ENCODE assay signal across 11 mouse cellular contexts in genomic region chr15:9078481-9079300, GRCm38 (mm10). TPM values are rescaled to one million over a fixed set of nuclear protein-coding genes. Genes with fewer than 3 reads are reported as not detected.
DNase-seq lines count a peak whose midpoint lies in the region; ATAC-seq and TF ChIP-seq lines count a peak whose summit lies in the region.
"Had no signal": no experiment of that assay in that cellular context is flagged by ENCODE, and none has a peak within 500 bp of the region (broad histone marks: within the 10 kb centered on the region; RNA-seq: fewer than 3 reads in every experiment).

No protein-coding gene starts in this region.

- no peak overlapping the region for H3K4me3 ChIP-seq in lung, embryonic 16.5 days (ENCODE audit: low read length)
- no peak overlapping the region for H3K4me3 ChIP-seq in embryonic facial prominence, embryonic 14.5 days (ENCODE audit: low read depth, low read length)
- no peak overlapping the region for H3K4me3 ChIP-seq in intestine, embryonic 14.5 days (ENCODE audit: low read depth, low read length)
- H3K4me3 ChIP-seq in small intestine, adult 2 months (ENCODE audit: low read depth, low read length) = no peak overlapping the region
- H3K4me3 ChIP-seq: myocyte had no signal

- H3K27ac ChIP-seq in lung, embryonic 16.5 days (ENCODE audit: low read length) = peak overlapping the region; percentile 67
- H3K27ac ChIP-seq in embryonic facial prominence, embryonic 14.5 days (replicated peaks; ENCODE audit: low read depth, low read length) = 0 out of 2 replicates have a peak overlapping the region, but pooled peaks have one; percentile 1
- H3K27ac ChIP-seq in intestine, embryonic 14.5 days (ENCODE audit: low read depth) = peak overlapping the region; percentile 27; the same call in 1 of the 2 replicates
- H3K27ac ChIP-seq in small intestine, adult 2 months (ENCODE audit: insufficient read depth, low read depth, low read length) = peak overlapping the region; percentile 9; the same call in 1 of the 2 replicates

- DNase-seq in lung, postnatal 36 days = no peak
- DNase-seq in embryonic facial prominence, embryonic 14.5 days (ENCODE audit: low spot score) = no peak
- DNase-seq in intestine, embryonic 14.5 days (ENCODE audit: low spot score) = no peak
- DNase-seq in thymus, postnatal 25 days = no peak
- DNase-seq in left cerebral cortex, postnatal 14 days (ENCODE audit: low spot score in 2 of 2) = no peak
- DNase-seq in frontal cortex, postnatal 14 days (ENCODE audit: low spot score in 2 of 2) = no peak
- DNase-seq: cerebellum, postnatal 14 days had no signal

- H3K9me3 ChIP-seq in lung, embryonic 16.5 days (ENCODE audit: control insufficient read depth, low read length) = no peaks in the 10 kb centered on the region
- no peaks in the 10 kb centered on the region for H3K9me3 ChIP-seq in embryonic facial prominence, embryonic 14.5 days (ENCODE audit: control insufficient read depth, low read length)
- no peaks in the 10 kb centered on the region for H3K9me3 ChIP-seq in intestine, embryonic 14.5 days (ENCODE audit: control insufficient read depth, low read length)

- intact Hi-C loops in left cerebral cortex, postnatal 14 days (cut with DNase I) = no loop called here

- ATAC-seq in lung, embryonic 16.5 days (ENCODE audit: low read depth) = peak; percentile 51
- ATAC-seq in embryonic facial prominence, embryonic 14.5 days (ENCODE audit: low read depth) = no peak
- ATAC-seq in intestine, embryonic 14.5 days (replicated peaks; ENCODE audit: low FRiP score, low TSS enrichment, low read depth) = peak; percentile 36; the same call in 1 of the 2 replicates
- ATAC-seq: Patski had no signal

- no peak overlapping the region; the same call in 1 of the 2 replicates for H3K9ac ChIP-seq in lung, embryonic 16.5 days (ENCODE audit: low read length)
- no peak overlapping the region; the same call in 1 of the 2 replicates for H3K9ac ChIP-seq in embryonic facial prominence, embryonic 14.5 days (ENCODE audit: low read depth, low read length)
- H3K9ac ChIP-seq in intestine, embryonic 14.5 days (ENCODE audit: low read length) = no peak overlapping the region

- no peaks in the 10 kb centered on the region for H3K27me3 ChIP-seq in lung, embryonic 16.5 days (ENCODE audit: control insufficient read depth, insufficient read depth, low read depth, low read length)
- H3K27me3 ChIP-seq in embryonic facial prominence, embryonic 14.5 days (replicated peaks; ENCODE audit: control insufficient read depth, insufficient read depth, low read length) = no peaks in the 10 kb centered on the region
- H3K27me3 ChIP-seq in intestine, embryonic 14.5 days (replicated peaks; ENCODE audit: control insufficient read depth, insufficient read depth, low read length) = no peaks in the 10 kb centered on the region
- H3K27me3 ChIP-seq in small intestine, adult 2 months (ENCODE audit: control insufficient read depth, insufficient read depth, low read length) = no peaks in the 10 kb centered on the region
- H3K27me3 ChIP-seq: Patski had no signal

- H3K4me1 ChIP-seq in lung, embryonic 16.5 days (replicated peaks; ENCODE audit: control insufficient read depth, insufficient read depth, low read length) = peaks cover 42% of the 10 kb centered on the region
- peaks cover 17% of the 10 kb centered on the region for H3K4me1 ChIP-seq in embryonic facial prominence, embryonic 14.5 days (ENCODE audit: control insufficient read depth, insufficient read depth, low read length)
- peaks cover 36% of the 10 kb centered on the region for H3K4me1 ChIP-seq in intestine, embryonic 14.5 days (replicated peaks; ENCODE audit: control insufficient read depth, insufficient read depth, low read length)
- peaks cover 12% of the 10 kb centered on the region; the same call in 1 of the 2 replicates for H3K4me1 ChIP-seq in small intestine, adult 2 months (ENCODE audit: control insufficient read depth, insufficient read depth, insufficient read length, low read length)

- H3K4me2 ChIP-seq in lung, embryonic 16.5 days (ENCODE audit: low read depth, low read length) = peak overlapping the region; percentile 17; the same call in 1 of the 2 replicates
- H3K4me2 ChIP-seq in embryonic facial prominence, embryonic 14.5 days (ENCODE audit: low read depth, low read length) = no peak overlapping the region
- H3K4me2 ChIP-seq in intestine, embryonic 14.5 days (ENCODE audit: low read length) = no peak overlapping the region; the same call in 1 of the 2 replicates

- TF ChIP-seq CTCF in small intestine, adult 2 months (IDR thresholded peaks at IDR 0.05; ENCODE audit: extremely low read depth, insufficient read length, insufficient replicate concordance, low read depth, low read length) = no peak

- TF ChIP-seq POLR2A in small intestine, adult 2 months (IDR thresholded peaks at IDR 0.05; ENCODE audit: low read depth, low read length) = no peak

- 39% methylated on average over 12 of the region's 12 CpGs for WGBS in lung, embryonic 16.5 days
- WGBS in embryonic facial prominence, embryonic 14.5 days = 70% methylated on average over 12 of the region's 12 CpGs
- WGBS in intestine, embryonic 14.5 days = 66% methylated on average over 12 of the region's 12 CpGs
- 32% methylated on average over 12 of the region's 12 CpGs for WGBS in small intestine, adult 2 months

- H3K36me3 ChIP-seq in lung, embryonic 16.5 days (ENCODE audit: control insufficient read depth, insufficient read depth, low read length) = no peaks in the 10 kb centered on the region
- H3K36me3 ChIP-seq in embryonic facial prominence, embryonic 14.5 days (ENCODE audit: control insufficient read depth, insufficient read depth, low read length) = 0 out of 2 replicates have a peak, but pooled peaks cover 6% of the 10 kb centered on the region
- H3K36me3 ChIP-seq in intestine, embryonic 14.5 days (ENCODE audit: control insufficient read depth, insufficient read depth, low read length) = no peaks in the 10 kb centered on the region
- H3K36me3 ChIP-seq in small intestine, adult 2 months (ENCODE audit: control insufficient read depth, insufficient read depth, low read length) = no peaks in the 10 kb centered on the region

RNA-seq across cellular contexts. Expression of gene Nadk2, which starts 7.6 kb away (rescaled TPM):
- 27.4 and 31.8 TPM in 2 replicates for polyA plus RNA-seq in lung, embryonic 16.5 days (2015; fragmentation: Nextera tagmentation; extraction: Ambion mirVana)
- 26.6 and 29.7 TPM in 2 replicates for polyA plus RNA-seq in embryonic facial prominence, embryonic 14.5 days (2014; fragmentation: Nextera tagmentation; extraction: Ambion mirVana)
- polyA plus RNA-seq in intestine, embryonic 14.5 days (2014; fragmentation: Nextera tagmentation; extraction: Ambion mirVana) = 44.6 and 46.5 TPM in 2 replicates
- polyA plus RNA-seq in small intestine, adult 2 months (2012; rRNA removed) = 12.2 and 13.6 TPM in 2 replicates
- 10 to 100 TPM; 40.9 to 46.2 TPM for total RNA-seq in left cerebral cortex, postnatal 14 days (2021)

Comparison
In these comparisons a context has a peak if more than half of its experiments do, and no peak if none do; other contexts are left out.
1. H3K27ac ChIP-seq: peak in every context shown above with its lines; median percentile 67 in lung, embryonic 16.5 days; 27 in intestine, embryonic 14.5 days; 9 in small intestine, adult 2 months; 1 in embryonic facial prominence, embryonic 14.5 days.